Mouse (Mus musculus) ES-E14 (cell line): ENCODE results near the gene Ranbp9.

Source experiments
- MAFK ChIP-seq: IDR thresholded peaks from 2 replicates; pipeline ENCODE4 v1.6.1; 2014; ENCODE audit warnings: mild to moderate bottlenecking, low read depth, low read length, inconsistent platforms; ENCODE audit not compliant: insufficient read depth
- ZNF384 ChIP-seq: IDR thresholded peaks from 2 replicates; pipeline ENCODE4 v1.6.1; 2012; ENCODE audit warnings: low read depth, low read length, inconsistent platforms

DNA sequence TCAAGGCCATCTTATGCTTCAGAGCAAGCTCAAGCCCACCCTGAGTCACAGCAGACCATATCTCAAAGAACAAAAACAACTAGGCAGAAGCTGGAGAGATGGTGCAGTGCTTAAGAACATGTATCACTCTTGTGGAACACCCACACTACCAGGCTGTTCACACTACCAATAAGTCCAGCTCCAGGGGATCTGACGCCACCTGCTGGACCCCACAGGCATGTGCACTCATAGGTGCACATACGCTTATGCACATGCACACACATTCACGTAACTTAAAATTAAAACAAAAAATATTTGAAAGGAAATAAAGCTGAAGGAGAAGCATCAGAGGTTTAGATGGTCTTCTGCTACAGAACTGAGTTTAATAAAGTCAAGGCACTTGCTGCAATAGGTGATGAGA, 16.7 kb upstream of the Ranbp9 start:
- TF ChIP-seq ZNF384 (no peak), MAFK (no peak)
